Mouse (Mus musculus): ENCODE measurements around the gene Atp6v1g1. TPM values are rescaled to one million over a fixed set of nuclear protein-coding genes. Genes with fewer than 3 reads are reported as not detected.

Gene Atp6v1g1
- polyA plus RNA-seq (2012; rRNA removed), result 36.6 and 43.5 TPM in 2 replicates

DNA sequence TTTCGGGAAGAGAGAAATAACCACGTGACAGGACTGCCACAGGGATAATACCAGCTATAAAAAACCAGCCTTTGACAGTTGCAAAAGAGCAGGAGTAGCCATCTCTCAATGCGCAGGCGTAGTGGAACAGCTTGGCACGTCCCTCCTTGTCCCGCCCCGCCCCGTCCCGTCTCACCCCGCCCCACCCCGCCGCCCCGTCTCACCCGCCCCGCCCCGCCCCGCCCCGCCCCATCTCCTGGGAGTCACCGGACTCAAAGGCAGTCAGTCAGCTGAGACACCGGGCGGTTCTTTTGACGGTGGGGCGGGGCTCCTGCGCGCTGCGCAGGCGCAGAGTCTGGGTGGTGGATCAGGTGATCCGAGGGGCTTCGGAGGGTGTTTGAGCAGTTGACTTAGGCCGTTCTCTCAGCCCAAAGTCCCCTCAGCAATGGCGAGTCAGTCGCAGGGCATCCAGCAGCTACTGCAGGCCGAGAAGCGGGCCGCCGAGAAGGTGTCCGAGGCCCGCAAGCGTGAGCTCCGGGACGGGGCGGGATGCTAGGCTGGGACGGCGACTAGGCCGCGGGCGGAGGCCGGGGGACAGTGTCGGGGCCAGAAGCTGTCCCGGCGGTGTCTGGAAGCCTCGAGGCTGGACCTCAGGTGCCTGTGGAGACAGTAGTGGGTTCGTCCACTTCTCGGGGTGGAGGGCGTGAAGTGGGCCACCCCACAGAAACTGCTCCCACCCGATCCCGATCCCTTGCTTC is at the start of gene Atp6v1g1:
TSS of gene Atp6v1g1 (plus strand) at position 279 of the 737 bp plus-strand sequence.

DNA sequence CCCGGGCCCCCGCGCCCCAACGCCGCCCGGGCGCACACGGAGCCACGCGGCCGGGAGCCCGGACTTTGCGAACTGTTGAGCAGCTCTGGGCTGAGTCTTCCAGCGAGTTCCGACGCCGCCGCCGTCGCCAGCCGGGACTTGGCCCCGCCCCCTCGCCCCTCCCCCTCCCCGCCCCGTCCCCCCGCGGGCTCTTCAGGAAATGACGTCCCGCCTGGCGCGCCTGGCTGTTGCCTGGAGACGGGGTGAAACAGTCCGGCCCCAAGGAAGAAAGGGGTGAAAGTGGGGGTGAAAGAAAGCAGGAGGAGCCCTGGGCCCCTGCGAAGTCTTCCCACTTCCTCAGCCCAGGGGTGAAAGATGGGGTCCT is 48.7 kb upstream of the Atp6v1g1 start, which contains the start of gene Whrn:
TSS of gene Whrn (minus strand) at position 77 of the 364 bp plus-strand sequence.

DNA sequence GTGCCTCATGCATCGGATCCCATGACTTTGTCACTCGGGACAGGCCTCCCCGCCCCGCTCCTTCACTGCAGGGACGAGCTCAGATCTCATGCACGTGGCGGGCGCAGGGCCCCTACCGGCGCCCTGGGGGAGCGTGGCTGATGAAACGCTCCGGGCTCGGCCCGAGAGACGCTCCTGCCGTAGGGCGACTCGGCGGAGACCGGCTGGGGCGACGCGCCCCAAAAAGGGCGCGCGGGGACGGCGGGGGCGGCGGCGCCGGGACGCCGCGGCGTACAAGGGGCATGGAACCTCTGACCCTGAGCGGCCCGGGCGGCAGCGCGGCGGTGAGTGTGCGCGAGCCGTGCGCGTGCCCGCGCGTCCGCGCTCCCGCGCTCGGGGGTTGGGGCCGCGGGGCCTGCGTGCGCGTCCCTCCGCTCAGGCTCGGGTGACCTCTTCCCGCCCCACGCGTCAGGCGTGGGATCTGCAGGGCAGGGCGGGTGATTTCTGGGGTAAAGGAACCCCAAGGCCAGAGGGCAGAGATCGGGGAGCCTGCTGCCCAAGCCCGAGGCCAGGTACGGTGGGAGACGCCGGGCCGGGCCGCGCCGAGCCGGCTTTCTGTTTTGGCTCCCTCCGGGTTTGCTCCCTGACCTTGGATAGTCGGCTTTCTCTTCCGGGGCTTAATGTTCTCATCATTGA is 14.0 kb downstream of the Atp6v1g1 start, which contains the start of gene Tmem268:
TSS of gene Tmem268 (plus strand) at position 375 of the 675 bp plus-strand sequence.

Other genes starting within 250 kb of the Atp6v1g1 start
- gene Orm1, start 200.2 kb upstream of the Atp6v1g1 start, polyA plus RNA-seq (2012; rRNA removed), result 0.59 and 0.64 TPM in 2 replicates
- gene Orm3, start 188.6 kb upstream of the Atp6v1g1 start, polyA plus RNA-seq (2012; rRNA removed), result not detected in 2 replicates
- gene Orm2, start 182.3 kb upstream of the Atp6v1g1 start, polyA plus RNA-seq (2012; rRNA removed), result not detected in 2 replicates
- gene Akna, start 141.4 kb upstream of the Atp6v1g1 start, polyA plus RNA-seq (2012; rRNA removed), result 5.4 and 7.6 TPM in 2 replicates
- 28.9 and 31.8 TPM in 2 replicates for gene Whrn, start 48.8 kb upstream of the Atp6v1g1 start, polyA plus RNA-seq (2012; rRNA removed)
- 15.3 and 15.8 TPM in 2 replicates for gene Tmem268, start 14.0 kb downstream of the Atp6v1g1 start, polyA plus RNA-seq (2012; rRNA removed)
- not detected in 2 replicates for gene Gm11213, start 60.5 kb downstream of the Atp6v1g1 start, polyA plus RNA-seq (2012; rRNA removed)
- not detected in 2 replicates for gene Tex48, start 77.7 kb downstream of the Atp6v1g1 start, polyA plus RNA-seq (2012; rRNA removed)
- gene Gm11214, start 118.6 kb downstream of the Atp6v1g1 start, polyA plus RNA-seq (2012; rRNA removed), result not detected in 2 replicates
- 0.30 and 0.36 TPM in 2 replicates for gene Tnfsf15, start 200.3 kb downstream of the Atp6v1g1 start, polyA plus RNA-seq (2012; rRNA removed)

Data from colon, adult 2 months (tissue).